Mouse (Mus musculus) small intestine, adult 2 months (tissue): Measurements from ENCODE around the gene Rtn4r.

Source experiments
- CTCF ChIP-seq: fragments of 200-500 bp; IDR thresholded peaks from 2 replicates; pipeline ENCODE4 v1.5.1; 2012; ENCODE audit warnings: low read depth, mild to moderate bottlenecking, control low read depth, inconsistent platforms, low read length, moderate library complexity, mixed read lengths; ENCODE audit not compliant: insufficient replicate concordance, insufficient read length; ENCODE audit errors: extremely low read depth
- POLR2A ChIP-seq: fragments of 200-500 bp; IDR thresholded peaks from 2 replicates; pipeline ENCODE4 v1.6.1; 2012; ENCODE audit warnings: low read depth, mild to moderate bottlenecking, control low read depth, inconsistent platforms, low read length, moderate library complexity

DNA sequence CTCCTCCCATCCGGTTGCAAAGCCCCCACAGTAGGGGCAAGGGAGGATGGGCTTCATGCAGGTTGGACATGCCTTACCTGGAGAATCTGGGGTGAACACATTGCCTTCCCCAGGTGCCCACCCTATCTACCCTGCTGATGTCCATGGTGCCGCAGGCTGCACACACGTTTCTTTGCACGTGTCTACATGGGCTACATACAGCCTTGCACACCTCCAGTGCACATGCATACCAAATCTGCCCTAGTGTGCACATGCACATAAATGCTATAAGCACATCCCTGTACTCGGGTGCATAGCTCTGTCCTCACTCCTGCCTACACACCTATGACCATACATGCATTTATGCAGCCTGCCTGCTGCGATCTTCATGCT is 1.1 kb downstream of the Rtn4r start:
- TF ChIP-seq POLR2A (no peak), CTCF (no peak)
